In genomic region chr14:61439141-61439660, GRCm38 (mm10) we compare ENCODE assay signal across 8 mouse cellular contexts. TPM values are rescaled to one million over a fixed set of nuclear protein-coding genes. Genes with fewer than 3 reads are reported as not detected.
DNase-seq lines count a peak whose midpoint lies in the region; ATAC-seq and TF ChIP-seq lines count a peak whose summit lies in the region.

No protein-coding gene starts in this region.

- peak; percentile 66 for DNase-seq in A20 (ENCODE audit: low read depth, low spot score)
- DNase-seq in G1E (ENCODE audit: low spot score), result peak; percentile 45
- DNase-seq in embryo, embryonic 11 days, result peak; percentile 78
- DNase-seq in kidney, postnatal 36 days, result peak; percentile 26 to 61
- peak; percentile 60 for DNase-seq in right cerebral cortex, postnatal 14 days

- H3K4me2 ChIP-seq in lung, embryonic 15.5 days, result peak overlapping the region; percentile 59

- H3K27me3 ChIP-seq in G1E (ENCODE audit: insufficient read depth, low read length), result peaks cover 6% of the 10 kb centered on the region; the same call in 1 of the 2 replicates
- H3K27me3 ChIP-seq in lung, embryonic 15.5 days, result no peaks in the 10 kb centered on the region

- peak overlapping the region; percentile 84 for H3K9ac ChIP-seq in lung, embryonic 15.5 days

- peaks cover 13% of the 10 kb centered on the region for H3K36me3 ChIP-seq in G1E (replicated peaks)
- H3K36me3 ChIP-seq in lung, embryonic 15.5 days, result no peaks in the 10 kb centered on the region

- no peaks in the 10 kb centered on the region for H3K9me3 ChIP-seq in G1E (replicated peaks)
- no peaks in the 10 kb centered on the region for H3K9me3 ChIP-seq in lung, embryonic 15.5 days

- peak overlapping the region; percentile 95 for H3K27ac ChIP-seq in lung, embryonic 15.5 days

- H3K4me1 ChIP-seq in G1E (ENCODE audit: insufficient read depth, low read depth, low read length), result peaks cover 39% of the 10 kb centered on the region
- H3K4me1 ChIP-seq in lung, embryonic 15.5 days, result peaks cover 10% of the 10 kb centered on the region; the same call in 1 of the 2 replicates

- peak overlapping the region; percentile 95 for H3K4me3 ChIP-seq in G1E (ENCODE audit: low read depth, low read length)
- peak overlapping the region; percentile 80 for H3K4me3 ChIP-seq in lung, embryonic 15.5 days

- no peak for TF ChIP-seq CTCF in G1E (IDR thresholded peaks at IDR 0.05; ENCODE audit: low read depth, low read length)

- ATAC-seq in G1E (ENCODE audit: extremely low read depth, insufficient number of reproducible peaks, low FRiP score, poor library complexity, severe bottlenecking), result no peak
- peak; percentile 15 for ATAC-seq in granulocyte monocyte progenitor cell, adult 5-6 weeks (replicated peaks; ENCODE audit: poor library complexity, severe bottlenecking)
- peak; percentile 66 for ATAC-seq in lung, embryonic 15.5 days (ENCODE audit: borderline replicate concordance, extremely low read depth, low FRiP score, low TSS enrichment)
- ATAC-seq in activated CD4-positive, CD25-positive, alpha-beta regulatory T cell, adult 4 months, result no peak

- under 1% methylated on average over 40 of the region's 62 CpGs for WGBS in lung, embryonic 15.5 days

RNA-seq across cellular contexts. Expression of gene Kpna3, which starts 0.5 kb away (rescaled TPM):
- total RNA-seq in G1E (2014; fragmentation: Nextera tagmentation), result 79.2 and 88.2 TPM in 2 replicates
- 35.1 and 44.9 TPM in 2 replicates for total RNA-seq in G1E (2017)
- 10.5 and 11.8 TPM in 2 replicates for polyA plus RNA-seq in G1E (2012)
- total RNA-seq in granulocyte monocyte progenitor cell, adult 5-6 weeks (2014; fragmentation: Nextera tagmentation), result 43.2 and 47.9 TPM in 2 replicates
- total RNA-seq in granulocyte monocyte progenitor cell, adult 5-6 weeks (2017), result 29.7 and 50.2 TPM in 2 replicates
- 42.3 and 42.4 TPM in 2 replicates for polyA plus RNA-seq in lung, embryonic 15.5 days (2015; fragmentation: Nextera tagmentation; extraction: Ambion mirVana)
- polyA plus RNA-seq in activated CD4-positive, CD25-positive, alpha-beta regulatory T cell, adult 4 months (2017; shearing (Covaris generic)), result 10 to 100 TPM; 40.5 to 42.7 TPM

Comparison
In these comparisons a context has a peak if more than half of its experiments do, and no peak if none do; other contexts are left out.
1. ATAC-seq: peak in granulocyte monocyte progenitor cell, adult 5-6 weeks (single experiment) and lung, embryonic 15.5 days (single experiment); none in G1E (single experiment) and activated CD4-positive, CD25-positive, alpha-beta regulatory T cell, adult 4 months (single experiment).
2. Peak in every context shown above with its lines, with median percentiles within 50 percentile points of each other: DNase-seq.